Mouse (Mus musculus): ENCODE data around the gene Fgfr2. TPM values are rescaled to one million over a fixed set of nuclear protein-coding genes. Genes with fewer than 3 reads are reported as not detected.

Gene Fgfr2
- polyA plus RNA-seq, 1 experiment from 2014 or later: 86.9 TPM

GRCm38 (mm10) chr7:130311362-130311761, 2811.8 kb downstream of the Fgfr2 start:
- no peak overlapping the region for H3K27ac ChIP-seq (ENCODE audit: low read depth, low read length)
- no peaks in the 10 kb centered on the region for H3K9me3 ChIP-seq (ENCODE audit: control insufficient read depth, low read length)
- no peak overlapping the region for H3K4me3 ChIP-seq (ENCODE audit: low read depth, low read length)
- H3K9ac ChIP-seq (ENCODE audit: low read length): no peak overlapping the region
- H3K4me2 ChIP-seq (ENCODE audit: low read depth): no peak overlapping the region
- H3K4me1 ChIP-seq (ENCODE audit: control insufficient read depth, insufficient read depth, low read length): no peaks in the 10 kb centered on the region
- no peaks in the 10 kb centered on the region for H3K27me3 ChIP-seq (ENCODE audit: control insufficient read depth, insufficient read depth, low read length)
- DNase-seq (ENCODE audit: low spot score): no peak
- no peak for ATAC-seq (ENCODE audit: insufficient read depth, low FRiP score, low TSS enrichment)
- H3K36me3 ChIP-seq (ENCODE audit: control insufficient read depth, insufficient read depth, low read length): no peaks in the 10 kb centered on the region
- WGBS: 91% methylated on average over 4 of the region's 4 CpGs

- no peak overlapping the region for H3K4me2 ChIP-seq (ENCODE audit: low read depth)
- H3K27ac ChIP-seq (ENCODE audit: low read depth, low read length): no peak overlapping the region
- no peak for ATAC-seq (ENCODE audit: insufficient read depth, low FRiP score, low TSS enrichment)
- H3K4me1 ChIP-seq (ENCODE audit: control insufficient read depth, insufficient read depth, low read length): no peaks in the 10 kb centered on the region
- no peaks in the 10 kb centered on the region for H3K9me3 ChIP-seq (ENCODE audit: control insufficient read depth, low read length)
- no peak overlapping the region for H3K9ac ChIP-seq (ENCODE audit: low read length)
- 92% methylated on average over 2 of the region's 2 CpGs for WGBS
- no peak for DNase-seq (ENCODE audit: low spot score)
- no peaks in the 10 kb centered on the region for H3K36me3 ChIP-seq (ENCODE audit: control insufficient read depth, insufficient read depth, low read length)
- H3K4me3 ChIP-seq (ENCODE audit: low read depth, low read length): no peak overlapping the region
- no peaks in the 10 kb centered on the region for H3K27me3 ChIP-seq (ENCODE audit: control insufficient read depth, insufficient read depth, low read length)
These were observed 2814.0 kb downstream of the Fgfr2 start for GRCm38 (mm10) chr7:130309180-130309579.

DNA sequence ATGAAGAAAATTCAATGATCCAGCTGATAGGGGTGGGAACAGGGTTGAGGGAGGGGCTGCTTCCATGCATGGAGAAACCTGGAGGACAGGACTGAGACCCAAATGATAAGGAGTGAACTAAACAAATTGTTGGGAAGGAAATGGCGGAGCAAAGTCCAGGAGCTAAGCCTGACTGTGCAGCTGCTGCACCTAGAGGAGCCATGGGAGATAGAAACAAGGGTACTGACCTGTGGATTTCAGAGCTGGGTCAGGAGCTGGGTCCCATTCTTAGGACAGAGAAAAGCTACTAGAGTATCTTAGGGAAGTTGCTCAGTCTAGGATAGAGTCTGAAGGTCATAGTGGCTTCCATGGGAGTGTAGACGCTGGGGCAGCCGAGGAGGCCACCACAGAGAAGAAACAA, 2816.1 kb downstream of the Fgfr2 start:
- no peaks in the 10 kb centered on the region for H3K36me3 ChIP-seq (ENCODE audit: control insufficient read depth, insufficient read depth, low read length)
- no peaks in the 10 kb centered on the region for H3K4me1 ChIP-seq (ENCODE audit: control insufficient read depth, insufficient read depth, low read length)
- H3K9me3 ChIP-seq (ENCODE audit: control insufficient read depth, low read length): no peaks in the 10 kb centered on the region
- DNase-seq (ENCODE audit: low spot score) (no peak), ATAC-seq (ENCODE audit: insufficient read depth, low FRiP score, low TSS enrichment) (no peak)
- no peak overlapping the region for H3K4me2 ChIP-seq (ENCODE audit: low read depth)
- H3K4me3 ChIP-seq (ENCODE audit: low read depth, low read length): no peak overlapping the region
- WGBS: 88% methylated on average over 3 of the region's 3 CpGs
- H3K27ac ChIP-seq (ENCODE audit: low read depth, low read length): no peak overlapping the region
- no peaks in the 10 kb centered on the region for H3K27me3 ChIP-seq (ENCODE audit: control insufficient read depth, insufficient read depth, low read length)
- H3K9ac ChIP-seq (ENCODE audit: low read length): no peak overlapping the region

- no peaks in the 10 kb centered on the region for H3K4me1 ChIP-seq (ENCODE audit: control insufficient read depth, insufficient read depth, low read length)
- DNase-seq (ENCODE audit: low spot score) (no peak), ATAC-seq (ENCODE audit: insufficient read depth, low FRiP score, low TSS enrichment) (no peak)
- H3K4me2 ChIP-seq (ENCODE audit: low read depth): no peak overlapping the region
- no peak overlapping the region for H3K27ac ChIP-seq (ENCODE audit: low read depth, low read length)
- H3K4me3 ChIP-seq (ENCODE audit: low read depth, low read length): no peak overlapping the region
- no peak overlapping the region for H3K9ac ChIP-seq (ENCODE audit: low read length)
- no peaks in the 10 kb centered on the region for H3K36me3 ChIP-seq (ENCODE audit: control insufficient read depth, insufficient read depth, low read length)
- no peaks in the 10 kb centered on the region for H3K9me3 ChIP-seq (ENCODE audit: control insufficient read depth, low read length)
- no peaks in the 10 kb centered on the region for H3K27me3 ChIP-seq (ENCODE audit: control insufficient read depth, insufficient read depth, low read length)
- WGBS: 54% methylated on average over 1 of the region's 1 CpGs
These were observed 2818.5 kb downstream of the Fgfr2 start for GRCm38 (mm10) chr7:130304642-130305041.

GRCm38 (mm10) chr7:130303464-130303863, 2819.7 kb downstream of the Fgfr2 start:
- 59% methylated on average over 8 of the region's 8 CpGs for WGBS
- Histone ChIP-seq H3K4me2 (ENCODE audit: low read depth) (no peak overlapping the region), H3K27me3 (ENCODE audit: control insufficient read depth, insufficient read depth, low read length) (no peaks in the 10 kb centered on the region), H3K36me3 (ENCODE audit: control insufficient read depth, insufficient read depth, low read length) (no peaks in the 10 kb centered on the region), H3K4me1 (ENCODE audit: control insufficient read depth, insufficient read depth, low read length) (no peaks in the 10 kb centered on the region), H3K9me3 (ENCODE audit: control insufficient read depth, low read length) (no peaks in the 10 kb centered on the region), H3K27ac (ENCODE audit: low read depth, low read length) (no peak overlapping the region), H3K9ac (ENCODE audit: low read length) (no peak overlapping the region), H3K4me3 (ENCODE audit: low read depth, low read length) (no peak overlapping the region)
- no peak for DNase-seq (ENCODE audit: low spot score)
- no peak for ATAC-seq (ENCODE audit: insufficient read depth, low FRiP score, low TSS enrichment)

- Histone ChIP-seq H3K4me1 (ENCODE audit: control insufficient read depth, insufficient read depth, low read length) (no peaks in the 10 kb centered on the region), H3K4me2 (ENCODE audit: low read depth) (no peak overlapping the region), H3K27me3 (ENCODE audit: control insufficient read depth, insufficient read depth, low read length) (no peaks in the 10 kb centered on the region), H3K4me3 (ENCODE audit: low read depth, low read length) (no peak overlapping the region), H3K9me3 (ENCODE audit: control insufficient read depth, low read length) (no peaks in the 10 kb centered on the region), H3K27ac (ENCODE audit: low read depth, low read length) (no peak overlapping the region), H3K9ac (ENCODE audit: low read length) (no peak overlapping the region), H3K36me3 (ENCODE audit: control insufficient read depth, insufficient read depth, low read length) (no peaks in the 10 kb centered on the region)
- DNase-seq (ENCODE audit: low spot score): no peak
- no peak for ATAC-seq (ENCODE audit: insufficient read depth, low FRiP score, low TSS enrichment)
- 95% methylated on average over 3 of the region's 3 CpGs for WGBS
These were observed 2822.5 kb downstream of the Fgfr2 start for GRCm38 (mm10) chr7:130300606-130301005.

DNA sequence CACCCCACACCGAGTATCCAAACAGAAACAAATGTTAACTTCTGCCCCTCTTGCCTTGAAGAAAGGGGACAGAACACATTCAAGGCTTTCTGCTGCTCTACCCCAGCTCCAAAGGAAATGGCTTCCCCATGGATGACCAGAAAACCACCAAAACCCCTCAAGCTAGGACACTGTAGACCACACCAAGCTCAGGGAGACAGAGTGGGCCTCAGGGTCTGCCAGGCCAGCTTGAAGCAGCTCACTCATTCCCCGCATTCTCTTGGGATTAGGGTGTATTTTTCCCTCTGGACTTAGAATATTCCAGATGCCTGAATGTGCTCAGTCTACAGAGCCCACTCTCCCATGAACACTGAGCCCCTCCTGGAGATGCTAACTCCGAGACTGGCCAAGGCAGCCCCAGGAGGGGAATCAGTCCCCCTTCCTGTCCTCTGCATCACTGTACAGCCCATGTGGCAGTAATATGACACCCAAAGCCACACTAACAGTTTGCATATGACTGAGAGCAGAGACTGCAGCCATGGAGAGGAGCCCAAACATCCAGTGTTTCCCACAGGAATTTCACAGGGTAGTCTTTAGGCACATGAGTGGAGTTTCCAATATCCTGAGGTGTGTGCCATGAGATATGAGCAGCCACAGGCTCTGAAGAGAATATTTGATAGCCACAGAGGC, 2824.1 kb downstream of the Fgfr2 start:
- Histone ChIP-seq H3K4me3 (ENCODE audit: low read depth, low read length) (no peak overlapping the region), H3K4me2 (ENCODE audit: low read depth) (no peak overlapping the region), H3K27me3 (ENCODE audit: control insufficient read depth, insufficient read depth, low read length) (no peaks in the 10 kb centered on the region), H3K27ac (ENCODE audit: low read depth, low read length) (no peak overlapping the region), H3K9ac (ENCODE audit: low read length) (no peak overlapping the region), H3K9me3 (ENCODE audit: control insufficient read depth, low read length) (no peaks in the 10 kb centered on the region), H3K4me1 (ENCODE audit: control insufficient read depth, insufficient read depth, low read length) (no peaks in the 10 kb centered on the region), H3K36me3 (ENCODE audit: control insufficient read depth, insufficient read depth, low read length) (no peaks in the 10 kb centered on the region)
- 67% methylated on average over 3 of the region's 3 CpGs for WGBS
- DNase-seq (ENCODE audit: low spot score) (no peak), ATAC-seq (ENCODE audit: insufficient read depth, low FRiP score, low TSS enrichment) (no peak)

DNA sequence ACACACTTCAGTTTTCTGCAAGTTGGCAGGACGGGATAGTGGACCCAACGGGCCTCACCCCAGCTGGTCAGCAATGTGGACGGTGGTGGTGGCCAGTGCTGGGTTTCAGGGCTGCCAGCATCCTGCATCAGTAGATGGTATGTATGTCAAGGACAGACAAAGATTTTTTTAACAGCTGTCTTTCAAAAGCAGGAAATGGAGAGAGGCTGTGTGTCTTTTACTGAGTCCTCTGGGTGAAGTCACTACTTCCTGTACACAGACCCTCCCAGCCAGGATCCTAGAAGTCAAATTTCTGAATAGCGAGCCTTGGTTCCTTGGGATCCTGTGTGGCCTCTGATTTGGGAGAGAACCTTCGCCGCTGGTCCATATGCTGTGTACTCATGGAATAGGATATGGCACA, 2832.0 kb downstream of the Fgfr2 start:
- DNase-seq (ENCODE audit: low spot score) (no peak), ATAC-seq (ENCODE audit: insufficient read depth, low FRiP score, low TSS enrichment) (no peak)
- Histone ChIP-seq H3K4me2 (ENCODE audit: low read depth) (no peak overlapping the region), H3K4me1 (ENCODE audit: control insufficient read depth, insufficient read depth, low read length) (peaks cover 13% of the 10 kb centered on the region), H3K36me3 (ENCODE audit: control insufficient read depth, insufficient read depth, low read length) (no peaks in the 10 kb centered on the region), H3K9ac (ENCODE audit: low read length) (no peak overlapping the region), H3K27me3 (ENCODE audit: control insufficient read depth, insufficient read depth, low read length) (no peaks in the 10 kb centered on the region), H3K4me3 (ENCODE audit: low read depth, low read length) (no peak overlapping the region), H3K27ac (ENCODE audit: low read depth, low read length) (no peak overlapping the region), H3K9me3 (ENCODE audit: control insufficient read depth, low read length) (no peaks in the 10 kb centered on the region)
- 78% methylated on average over 6 of the region's 6 CpGs for WGBS

GRCm38 (mm10) chr7:130289428-130289790, 2833.7 kb downstream of the Fgfr2 start:
- Histone ChIP-seq H3K4me1 (ENCODE audit: control insufficient read depth, insufficient read depth, low read length) (peaks cover 13% of the 10 kb centered on the region), H3K4me3 (ENCODE audit: low read depth, low read length) (no peak overlapping the region), H3K4me2 (ENCODE audit: low read depth) (no peak overlapping the region), H3K9me3 (ENCODE audit: control insufficient read depth, low read length) (no peaks in the 10 kb centered on the region), H3K36me3 (ENCODE audit: control insufficient read depth, insufficient read depth, low read length) (no peaks in the 10 kb centered on the region), H3K27me3 (ENCODE audit: control insufficient read depth, insufficient read depth, low read length) (no peaks in the 10 kb centered on the region), H3K9ac (ENCODE audit: low read length) (no peak overlapping the region), H3K27ac (ENCODE audit: low read depth, low read length) (no peak overlapping the region)
- 39% methylated on average over 9 of the region's 9 CpGs for WGBS
- DNase-seq (ENCODE audit: low spot score) (no peak), ATAC-seq (ENCODE audit: insufficient read depth, low FRiP score, low TSS enrichment) (no peak)
